Mouse (Mus musculus) naive thymus-derived CD4-positive, alpha-beta T cell, adult 5 months (primary cell): ENCODE results near the gene Atg4b. TPM values are rescaled to one million over a fixed set of nuclear protein-coding genes. Genes with fewer than 3 reads are reported as not detected.

Experiments
- polyA plus RNA-seq: library from polyadenylated mRNA; unstranded; fragments of 100-300 nt; shearing (Covaris generic); gene quantifications from one replicate; pipeline ENCODE4 v1.2.1, GENCODE M21; 2017

Atg4b gene
- 145 TPM for polyA plus RNA-seq

GRCm38 (mm10) chr1:93751290-93751689, at the start of gene Atg4b:
Gene Atg4b (plus strand): TSS chr1:93751500.

DNA sequence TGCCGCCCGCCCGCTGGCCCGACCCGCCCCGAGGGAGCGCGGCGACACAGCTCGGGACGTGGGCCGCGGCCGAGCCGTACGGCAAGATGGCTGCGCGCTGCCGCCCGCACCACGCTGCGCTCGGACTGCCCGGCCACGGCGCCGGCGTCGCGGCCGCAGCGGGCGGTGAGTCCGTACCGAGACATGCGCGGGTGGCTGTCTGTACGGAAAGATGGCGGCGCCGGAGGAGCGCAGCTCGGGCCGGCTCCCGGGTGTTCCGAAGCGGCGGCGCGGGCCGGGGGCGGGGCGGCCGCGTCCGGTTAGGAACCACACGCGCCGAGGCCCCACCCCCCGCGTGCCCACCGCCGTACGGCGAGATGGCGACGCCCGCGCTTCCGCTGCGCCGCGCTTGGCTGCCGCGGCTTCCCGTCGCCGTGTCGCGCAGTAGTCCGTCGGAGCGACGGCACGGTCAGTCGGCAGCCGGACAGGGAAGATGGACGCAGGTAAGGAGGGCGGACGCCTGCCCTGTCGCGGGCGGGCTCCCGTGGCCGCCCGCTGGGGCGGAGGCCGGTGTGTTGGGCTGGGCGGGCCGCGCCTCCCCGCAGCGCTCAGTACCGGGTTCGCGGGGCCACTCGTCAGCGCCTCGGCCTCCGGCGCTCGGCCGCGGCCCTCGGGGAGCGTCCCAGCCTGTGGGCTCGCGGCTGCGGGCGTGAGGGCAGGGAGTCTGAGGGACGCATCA, 3.4 kb downstream of the Atg4b start, which contains the start of gene Thap4:
TSS of gene Thap4 (minus strand) at position 292 of the 718 bp plus-strand sequence.

DNA sequence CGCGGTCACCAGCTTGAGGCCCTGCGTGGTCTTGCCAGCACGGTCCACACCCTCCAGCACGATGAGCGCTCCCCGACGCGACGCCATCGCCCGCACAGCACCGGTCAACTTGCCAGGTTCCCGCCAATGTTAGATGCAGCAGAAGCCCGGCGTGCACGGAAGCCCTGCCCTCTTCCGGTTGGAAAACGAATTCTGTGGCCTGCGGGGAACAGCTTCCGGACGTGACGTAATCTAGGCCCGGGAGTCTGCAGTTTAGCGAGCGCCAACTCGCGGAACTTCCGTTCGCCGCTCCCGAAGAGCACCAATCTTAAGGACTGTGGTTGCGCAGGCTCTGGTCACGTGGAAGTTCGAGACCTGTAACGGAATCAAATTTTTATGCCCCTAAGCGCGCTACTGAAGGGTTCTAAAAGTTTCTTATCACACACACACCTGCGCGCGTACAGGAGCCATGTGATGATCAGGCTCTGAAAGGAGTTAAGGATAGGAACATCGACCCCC, 50.5 kb downstream of the Atg4b start, which contains the start of gene Dtymk:
TSS of gene Dtymk (minus strand) at position 194 of the 498 bp plus-strand sequence.

GRCm38 (mm10) chr1:93803556-93804507, 52.5 kb downstream of the Atg4b start, which contains the start of gene Ing5:
Gene Ing5 (plus strand): TSS chr1:93803965.

GRCm38 (mm10) chr1:93824609-93825008, 73.3 kb downstream of the Atg4b start, which contains the start of gene D2hgdh:
Gene D2hgdh (plus strand): TSS chr1:93824909.

Other genes starting within 250 kb of the Atg4b start
- gene Farp2, start 239.4 kb upstream of the Atg4b start, polyA plus RNA-seq: 1.7 TPM
- 159 TPM for gene Stk25, start 92.8 kb upstream of the Atg4b start, polyA plus RNA-seq
- gene Bok, start 65.8 kb upstream of the Atg4b start, polyA plus RNA-seq: not detected
- 23.9 TPM for gene Thap4, start 3.4 kb downstream of the Atg4b start, polyA plus RNA-seq
- gene Dtymk, start 50.4 kb downstream of the Atg4b start, polyA plus RNA-seq: 58.7 TPM
- gene Ing5, start 52.5 kb downstream of the Atg4b start, polyA plus RNA-seq: 53.6 TPM
- 30.2 TPM for gene D2hgdh, start 73.4 kb downstream of the Atg4b start, polyA plus RNA-seq
- not detected for gene Gal3st2, start 109.8 kb downstream of the Atg4b start, polyA plus RNA-seq
- 0.12 TPM for gene Gal3st2b, start 166.8 kb downstream of the Atg4b start, polyA plus RNA-seq
- gene Gal3st2c, start 239.0 kb downstream of the Atg4b start, polyA plus RNA-seq: 0.06 TPM